Mouse (Mus musculus): ENCODE measurements at regions not wholly inside any gene's neighbourhood (a gene's known extent, or its start where the extent isn't known, plus 50 kb on each side); places are given as distances from the start of the nearest gene placed in this dataset.

DNA sequence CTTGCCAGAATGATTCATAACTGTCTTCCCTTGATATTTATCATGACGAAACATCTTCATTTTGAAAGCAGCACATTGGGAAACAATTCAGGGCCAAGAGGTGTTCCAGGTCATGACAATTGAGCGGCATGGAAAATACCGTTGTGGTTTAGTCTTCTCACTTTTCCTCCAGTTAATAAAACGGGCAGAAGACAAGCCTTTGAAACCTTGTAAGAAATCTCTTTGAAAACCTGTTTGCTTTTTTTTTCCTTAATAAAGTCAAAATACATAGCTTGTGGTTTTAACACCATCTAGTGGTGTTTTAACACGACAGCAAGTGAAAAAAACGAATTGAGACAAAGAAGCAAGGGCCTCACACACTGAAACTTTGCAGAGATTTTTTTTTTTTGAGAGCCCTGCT is 1389.0 kb upstream of the Acvr2a start:
- peak in 1 of 2 experiments; percentile 3 for DNase-seq (ENCODE audit: low spot score in 2 of 2)

DNA sequence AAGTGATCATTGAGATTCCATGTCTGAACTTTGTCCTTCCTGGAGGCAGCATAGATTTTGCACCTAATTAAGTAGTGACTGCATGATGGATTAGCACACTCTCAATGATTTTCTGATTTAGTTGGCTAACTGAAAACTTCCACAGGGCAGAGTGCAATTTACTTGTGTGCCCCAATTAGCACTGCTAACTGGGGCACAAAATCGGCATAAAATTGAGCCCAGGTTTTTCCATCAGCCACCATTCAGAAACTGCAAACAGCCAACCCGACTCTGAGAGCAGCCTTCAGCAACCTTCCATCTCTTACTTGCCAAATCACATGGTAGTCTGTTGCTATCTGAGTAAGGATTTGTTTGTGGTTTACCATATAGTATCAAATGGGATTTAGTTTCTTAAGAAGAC is 1384.1 kb upstream of the Acvr2a start:
- DNase-seq (ENCODE audit: low spot score in 2 of 2), result no peak

DNA sequence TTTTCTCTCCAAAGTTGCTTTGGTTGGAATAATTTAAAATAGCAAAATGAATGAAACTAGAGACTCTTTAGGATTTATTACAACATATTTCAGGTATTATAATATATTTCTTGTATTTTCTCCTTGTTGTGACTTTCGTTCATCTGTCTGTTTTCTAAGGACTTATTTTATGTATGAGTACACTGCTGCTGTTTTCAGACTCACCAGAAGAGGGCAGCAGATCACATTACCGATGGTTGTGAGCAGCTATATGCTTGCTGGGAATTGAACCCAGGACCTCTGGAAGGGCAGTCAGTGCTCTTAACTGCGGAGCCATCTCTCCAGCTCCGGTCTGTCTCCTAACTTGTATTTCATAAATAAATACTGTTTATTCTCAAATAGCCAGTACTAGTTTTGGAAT is 1347.9 kb upstream of the Acvr2a start:
- no peak for DNase-seq (ENCODE audit: low spot score in 2 of 2)

DNA sequence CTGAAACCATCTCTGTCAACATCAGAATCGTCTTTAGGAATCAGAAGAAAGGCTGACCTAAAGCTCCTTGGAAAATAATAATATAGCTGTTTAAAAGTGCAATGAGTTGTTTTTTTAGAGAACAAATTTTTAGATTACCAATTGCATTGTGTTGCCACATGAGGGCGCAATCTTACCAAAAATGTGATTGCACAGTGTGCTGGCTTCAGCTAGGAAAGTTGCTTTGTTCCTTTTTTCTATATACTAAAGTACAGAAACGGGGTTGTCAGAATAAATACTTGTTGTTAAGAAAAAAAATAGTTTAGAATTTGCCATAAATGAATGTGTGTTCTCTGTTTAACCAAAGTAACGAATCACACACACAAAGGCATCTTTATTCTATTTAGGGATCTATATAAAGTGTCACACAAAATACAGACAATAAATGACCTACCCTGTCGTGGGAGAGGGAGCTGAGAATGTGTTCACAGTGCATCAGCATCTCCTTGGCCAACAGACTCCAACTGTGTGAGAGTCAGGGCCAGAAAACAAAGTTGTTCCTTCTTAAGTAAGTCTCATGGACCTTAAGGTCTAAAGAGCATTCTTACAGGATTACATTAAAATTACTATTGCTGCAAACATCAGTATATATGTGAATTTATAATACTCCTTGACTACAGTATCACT is 1321.9 kb upstream of the Acvr2a start:
- DNase-seq (ENCODE audit: low spot score in 2 of 2), result peak; percentile 5 to 22

Measured in adrenal gland, adult 18-20 months (tissue).